Comparison of ENCODE assay signal across 27 mouse cellular contexts in the genomic region with DNA sequence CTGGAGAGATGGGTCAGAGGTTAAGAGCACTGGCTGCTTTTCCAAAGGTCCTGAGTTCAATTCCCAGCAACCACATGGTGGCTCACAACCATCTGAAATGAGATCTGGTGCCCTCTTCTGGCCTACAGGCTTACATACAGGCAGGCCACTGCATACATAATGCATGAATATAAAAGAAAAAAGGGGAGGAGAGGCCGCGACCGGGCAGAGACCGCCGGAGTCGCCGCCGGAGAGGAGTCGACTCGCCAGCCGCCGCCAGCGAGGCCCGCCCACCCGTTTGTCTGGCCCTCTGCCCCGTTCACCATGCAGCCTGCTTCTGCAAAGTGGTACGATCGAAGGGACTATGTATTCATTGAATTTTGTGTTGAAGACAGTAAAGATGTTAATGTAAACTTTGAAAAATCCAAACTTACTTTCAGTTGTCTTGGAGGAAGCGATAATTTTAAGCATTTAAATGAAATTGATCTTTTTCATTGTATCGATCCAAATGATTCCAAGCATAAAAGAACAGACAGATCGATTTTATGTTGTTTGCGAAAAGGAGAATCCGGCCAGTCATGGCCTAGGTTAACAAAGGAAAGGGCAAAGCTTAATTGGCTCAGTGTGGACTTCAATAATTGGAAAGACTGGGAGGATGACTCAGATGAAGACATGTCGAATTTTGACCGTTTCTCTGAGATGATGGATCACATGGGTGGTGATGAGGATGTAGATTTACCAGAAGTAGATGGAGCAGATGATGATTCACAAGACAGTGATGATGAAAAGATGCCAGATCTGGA. TPM values are rescaled to one million over a fixed set of nuclear protein-coding genes. Genes with fewer than 3 reads are reported as not detected.
A peak's percentile ranks its signal among the peaks of the same experiment; 100 is the strongest.
DNase-seq lines count a peak whose midpoint lies in the region; ATAC-seq and TF ChIP-seq lines count a peak whose summit lies in the region.
"Not testable (repeated sequence)": the region's sequence is repeated elsewhere in the genome, so short reads cannot be mapped to it uniquely, and the experiment has no call there.
"Had no signal": no experiment of that assay in that cellular context is flagged by ENCODE, and none has a peak within 500 bp of the region (broad histone marks: within the 10 kb centered on the region; RNA-seq: fewer than 3 reads in every experiment).

No protein-coding gene starts in this region.

- not testable (repeated sequence) for H3K9me3 ChIP-seq in intestine, postnatal 0 days (ENCODE audit: control insufficient read depth); stomach, postnatal 0 days (ENCODE audit: control insufficient read depth, low read length)

- H3K4me3 ChIP-seq in intestine, postnatal 0 days (ENCODE audit: low read depth, low read length); liver, adult 2 months (ENCODE audit: insufficient read depth, low read depth, low read length); stomach, postnatal 0 days (ENCODE audit: low read depth, low read length): not testable (repeated sequence)

- not testable (repeated sequence) for H3K9ac ChIP-seq in intestine, postnatal 0 days (ENCODE audit: low read depth, low read length); liver, adult 2 months (ENCODE audit: low read depth, low read length); stomach, postnatal 0 days (ENCODE audit: low read length)

- not testable (repeated sequence) for TF ChIP-seq EP300 in stomach, postnatal 0 days (optimal IDR thresholded peaks at IDR 0.05)

- not testable (repeated sequence) for H3K79me2 ChIP-seq in liver, adult 2 months (ENCODE audit: control insufficient read depth, insufficient read depth, low read length)

- H3K36me3 ChIP-seq in intestine, postnatal 0 days (ENCODE audit: control insufficient read depth, insufficient read depth); liver, adult 2 months (ENCODE audit: control insufficient read depth, insufficient read depth, low read length); stomach, postnatal 0 days (ENCODE audit: control insufficient read depth, insufficient read depth, low read length): not testable (repeated sequence)

- not testable (repeated sequence) for H3K4me1 ChIP-seq in intestine, postnatal 0 days (replicated peaks; ENCODE audit: control insufficient read depth, insufficient read depth, low read length); stomach, postnatal 0 days (replicated peaks; ENCODE audit: control insufficient read depth, insufficient read depth)
- H3K4me1 ChIP-seq in liver, adult 2 months (ENCODE audit: control insufficient read depth, insufficient read depth, low read length), result peaks cover 32% of the 10 kb centered on the region

- TF ChIP-seq CTCF in intestine, postnatal 0 days (IDR thresholded peaks at IDR 0.05; ENCODE audit: low read depth), result 0 out of 2 replicates have a peak, but pooled peaks have one; percentile 10
- TF ChIP-seq CTCF in liver, adult 2 months (IDR thresholded peaks at IDR 0.05; ENCODE audit: low read depth, low read length), result peak; percentile 25; the same call in 1 of the 2 replicates
- peak; percentile 18 for TF ChIP-seq CTCF in stomach, postnatal 0 days (IDR thresholded peaks at IDR 0.05; ENCODE audit: low read depth)

- H3K27me3 ChIP-seq in intestine, postnatal 0 days (replicated peaks; ENCODE audit: control insufficient read depth, insufficient read depth, low read length); liver, adult 2 months (ENCODE audit: control insufficient read depth, insufficient read depth, low read length); stomach, postnatal 0 days (ENCODE audit: control insufficient read depth, insufficient read depth, low read length): not testable (repeated sequence)

- H3K27ac ChIP-seq in intestine, postnatal 0 days (ENCODE audit: low read depth, low read length); stomach, postnatal 0 days (replicated peaks): not testable (repeated sequence)
- peak overlapping the region; percentile 62 for H3K27ac ChIP-seq in liver, adult 2 months (replicated peaks; ENCODE audit: insufficient read depth, low read depth, low read length)

- ATAC-seq in common myeloid progenitor, adult 5-6 weeks (replicated peaks; ENCODE audit: low read depth, poor library complexity, severe bottlenecking), result peak; percentile 58; the same call in 1 of the 2 replicates
- ATAC-seq in granulocyte monocyte progenitor cell, adult 5-6 weeks (replicated peaks; ENCODE audit: poor library complexity, severe bottlenecking), result peak; percentile 52; the same call in 1 of the 2 replicates
- not testable (repeated sequence) for ATAC-seq in intestine, postnatal 0 days; stomach, postnatal 0 days (ENCODE audit: low FRiP score, low TSS enrichment)

- DNase-seq in ES-CJ7 (ENCODE audit: low read depth, low spot score) (peak; percentile 77), R1 (ENCODE audit: low read depth, low spot score) (peak; percentile 79)
- DNase-seq in liver, adult 2 months (ENCODE audit: extremely low read depth, low read depth, low spot score), result peak; percentile 81
- DNase-seq in stomach, postnatal 0 days (ENCODE audit: low spot score), result not testable (repeated sequence)

- not testable (repeated sequence) for H3K4me2 ChIP-seq in intestine, postnatal 0 days (replicated peaks; ENCODE audit: low read depth); stomach, postnatal 0 days (replicated peaks; ENCODE audit: low read depth)

- WGBS in intestine, postnatal 0 days, result 81% methylated on average over 22 of the region's 25 CpGs
- 24% methylated on average over 25 of the region's 25 CpGs for WGBS in liver, adult 2 months
- 79% methylated on average over 25 of the region's 25 CpGs for WGBS in stomach, postnatal 0 days

- TF ChIP-seq POLR2A in liver, adult 2 months (IDR thresholded peaks at IDR 0.05; ENCODE audit: extremely low read depth, insufficient read depth, low read length), result not testable (repeated sequence)

RNA-seq across cellular contexts. Expression of a gene that starts 12.0 kb away (rescaled TPM):
- not detected in 2 replicates for total RNA-seq in common myeloid progenitor, adult 5-6 weeks (2017)
- not detected in 2 replicates for total RNA-seq in granulocyte monocyte progenitor cell, adult 5-6 weeks (2014; fragmentation: Nextera tagmentation)
- not detected in 2 replicates for total RNA-seq in granulocyte monocyte progenitor cell, adult 5-6 weeks (2017)
- 50.2 and 51.8 TPM in 2 replicates for polyA plus RNA-seq in intestine, postnatal 0 days (2015; fragmentation: Nextera tagmentation; extraction: Ambion mirVana)
- 0.18 and 0.27 TPM in 2 replicates for total RNA-seq in liver, adult 2 months (2014; rRNA removed)
- 1.2 and 3.4 TPM in 2 replicates for polyA plus RNA-seq in liver, adult 2 months (2012; rRNA removed)
- 0.25 TPM in 1 of 2 replicates, not detected in the other for polyA plus RNA-seq in stomach, postnatal 0 days (2015; fragmentation: Nextera tagmentation; extraction: Ambion mirVana)
- total RNA-seq: gastrocnemius, adult 18-20 months; gastrocnemius, postnatal 10 days; gastrocnemius, postnatal 36 days; heart, adult 8-10 months; heart, postnatal 25 days; hematopoietic stem cell, adult 5-6 weeks had no signal
- polyA plus RNA-seq: embryonic facial prominence, embryonic 12.5 days; embryonic facial prominence, embryonic 15.5 days; erythroblast, embryonic 14.5 days; forebrain, embryonic 10.5 days; forebrain, embryonic 13.5 days; forebrain, embryonic 16.5 days; heart, embryonic 11.5 days; heart, embryonic 14.5 days; heart, postnatal 0 days; hindbrain, embryonic 13.5 days; inflammation-experienced regulatory T-cells, adult 6 months had no signal

RNA-seq across cellular contexts. Expression of a gene that starts 23.1 kb away (rescaled TPM):
- not detected in 2 replicates for total RNA-seq in common myeloid progenitor, adult 5-6 weeks (2017)
- not detected in 2 replicates for total RNA-seq in granulocyte monocyte progenitor cell, adult 5-6 weeks (2014; fragmentation: Nextera tagmentation)
- total RNA-seq in granulocyte monocyte progenitor cell, adult 5-6 weeks (2017), result not detected in 2 replicates
- 7.7 and 10.7 TPM in 2 replicates for polyA plus RNA-seq in intestine, postnatal 0 days (2015; fragmentation: Nextera tagmentation; extraction: Ambion mirVana)
- total RNA-seq in liver, adult 2 months (2014; rRNA removed), result 0.18 and 0.27 TPM in 2 replicates
- polyA plus RNA-seq in liver, adult 2 months (2012; rRNA removed), result 0.53 and 2.7 TPM in 2 replicates
- polyA plus RNA-seq in stomach, postnatal 0 days (2015; fragmentation: Nextera tagmentation; extraction: Ambion mirVana), result 0.25 and 0.30 TPM in 2 replicates
- total RNA-seq: gastrocnemius, adult 18-20 months; gastrocnemius, postnatal 36 days; heart, adult 8-10 months; heart, postnatal 25 days; hematopoietic stem cell, adult 5-6 weeks had no signal
- polyA plus RNA-seq: embryonic facial prominence, embryonic 12.5 days; embryonic facial prominence, embryonic 15.5 days; erythroblast, embryonic 14.5 days; forebrain, embryonic 10.5 days; forebrain, embryonic 13.5 days; forebrain, embryonic 16.5 days; heart, embryonic 11.5 days; heart, embryonic 14.5 days; heart, postnatal 0 days; inflammation-experienced regulatory T-cells, adult 6 months; Patski had no signal

RNA-seq across cellular contexts. Expression of a gene that starts 23.1 kb away (rescaled TPM):
- not detected in 2 replicates for total RNA-seq in common myeloid progenitor, adult 5-6 weeks (2017)
- not detected in 2 replicates for total RNA-seq in granulocyte monocyte progenitor cell, adult 5-6 weeks (2014; fragmentation: Nextera tagmentation)
- total RNA-seq in granulocyte monocyte progenitor cell, adult 5-6 weeks (2017), result not detected in 2 replicates
- polyA plus RNA-seq in intestine, postnatal 0 days (2015; fragmentation: Nextera tagmentation; extraction: Ambion mirVana), result 0.18 TPM in 1 of 2 replicates, not detected in the other
- total RNA-seq in liver, adult 2 months (2014; rRNA removed), result not detected in 2 replicates
- polyA plus RNA-seq in liver, adult 2 months (2012; rRNA removed), result 0.28 and 0.57 TPM in 2 replicates
- polyA plus RNA-seq in stomach, postnatal 0 days (2015; fragmentation: Nextera tagmentation; extraction: Ambion mirVana), result not detected in 2 replicates
- total RNA-seq: gastrocnemius, adult 18-20 months; gastrocnemius, postnatal 36 days; heart, postnatal 25 days; hematopoietic stem cell, adult 5-6 weeks had no signal
- polyA plus RNA-seq: embryonic facial prominence, embryonic 12.5 days; embryonic facial prominence, embryonic 15.5 days; erythroblast, embryonic 14.5 days; forebrain, embryonic 10.5 days; forebrain, embryonic 13.5 days; forebrain, embryonic 16.5 days; heart, embryonic 11.5 days; heart, embryonic 14.5 days; heart, postnatal 0 days; hindbrain, embryonic 13.5 days; hindbrain, embryonic 16.5 days; inflammation-experienced regulatory T-cells, adult 6 months; intestine, embryonic 16.5 days had no signal

RNA-seq across cellular contexts. Expression of a gene that starts 25.1 kb away (rescaled TPM):
- total RNA-seq in common myeloid progenitor, adult 5-6 weeks (2017), result not detected in 2 replicates
- not detected in 2 replicates for total RNA-seq in granulocyte monocyte progenitor cell, adult 5-6 weeks (2014; fragmentation: Nextera tagmentation)
- total RNA-seq in granulocyte monocyte progenitor cell, adult 5-6 weeks (2017), result not detected in 2 replicates
- 0.16 and 0.38 TPM in 2 replicates for polyA plus RNA-seq in intestine, postnatal 0 days (2015; fragmentation: Nextera tagmentation; extraction: Ambion mirVana)
- 524 and 612 TPM in 2 replicates for total RNA-seq in liver, adult 2 months (2014; rRNA removed)
- 256 and 307 TPM in 2 replicates for polyA plus RNA-seq in liver, adult 2 months (2012; rRNA removed)
- polyA plus RNA-seq in stomach, postnatal 0 days (2015; fragmentation: Nextera tagmentation; extraction: Ambion mirVana), result not detected in 2 replicates
- total RNA-seq: gastrocnemius, postnatal 36 days; heart, postnatal 25 days; hematopoietic stem cell, adult 5-6 weeks had no signal
- polyA plus RNA-seq: embryonic facial prominence, embryonic 12.5 days; erythroblast, embryonic 14.5 days; forebrain, embryonic 10.5 days; forebrain, embryonic 13.5 days; forebrain, embryonic 16.5 days; heart, embryonic 11.5 days; heart, embryonic 14.5 days; heart, postnatal 0 days; hindbrain, embryonic 13.5 days; hindbrain, embryonic 16.5 days; intestine, embryonic 16.5 days had no signal
